ENCODE assay signal across 8 mouse cellular contexts in genomic region chr5:116592801-116593430, GRCm38 (mm10). TPM values are rescaled to one million over a fixed set of nuclear protein-coding genes. Genes with fewer than 3 reads are reported as not detected.
A peak's percentile ranks its signal among the peaks of the same experiment; 100 is the strongest.
DNase-seq lines count a peak whose midpoint lies in the region; ATAC-seq and TF ChIP-seq lines count a peak whose summit lies in the region.

No protein-coding gene starts in this region.

- H3K9me3 ChIP-seq in forebrain, embryonic 15.5 days = no peaks in the 10 kb centered on the region

- peak overlapping the region; percentile 98 for H3K27ac ChIP-seq in forebrain, embryonic 15.5 days (replicated peaks)
- peak overlapping the region; percentile 86; the same call in 1 of the 2 replicates for H3K27ac ChIP-seq in left cerebral cortex, adult 2 months
- H3K27ac ChIP-seq in olfactory bulb, adult 2 months (ENCODE audit: insufficient read depth, low read depth, low read length) = 0 out of 2 replicates have a peak overlapping the region, but pooled peaks have one; percentile 66

- peak overlapping the region; percentile 91 for H3K4me2 ChIP-seq in forebrain, embryonic 15.5 days (replicated peaks)

- no peaks in the 10 kb centered on the region for H3K36me3 ChIP-seq in forebrain, embryonic 15.5 days

- peak; percentile 79 for TF ChIP-seq CTCF in left cerebral cortex, adult 2 months (IDR thresholded peaks at IDR 0.05)
- peak; percentile 56 for TF ChIP-seq CTCF in olfactory bulb, adult 2 months (IDR thresholded peaks at IDR 0.05; ENCODE audit: insufficient read depth, low read depth, low read length)

- H3K4me1 ChIP-seq in forebrain, embryonic 15.5 days = peaks cover 34% of the 10 kb centered on the region
- peaks cover 11% of the 10 kb centered on the region for H3K4me1 ChIP-seq in olfactory bulb, adult 2 months (ENCODE audit: control insufficient read depth, insufficient read depth, low read length)

- intact Hi-C loops in left cerebral cortex, adult 2 months (cut with DNase I) = loop anchor here (1.0 to 10.0 kb wide), 8 partner anchors 59 to 471 kb away; no protein-coding TSS in a partner anchor

- H3K4me3 ChIP-seq in forebrain, embryonic 15.5 days = peak overlapping the region; percentile 77
- peak overlapping the region; percentile 72 for H3K4me3 ChIP-seq in left cerebral cortex, adult 2 months
- peak overlapping the region; percentile 82 for H3K4me3 ChIP-seq in olfactory bulb, adult 2 months (ENCODE audit: insufficient read depth, low read depth, low read length)

- DNase-seq in adrenal gland, postnatal 10 days = peak; percentile 40
- DNase-seq in adrenal gland, postnatal 25 days = no peak
- peak; percentile 21 for DNase-seq in thymus, postnatal 4 days
- no peak for DNase-seq in thymus, postnatal 10 days (ENCODE audit: low spot score in 2 of 2)
- DNase-seq in left cerebral cortex, adult 2 months (ENCODE audit: extremely low spot score in 1 of 2, low spot score in 2 of 2) = peak; percentile 43 to 46
- DNase-seq in spleen, postnatal 10 days (ENCODE audit: low spot score in 2 of 2) = no peak

- peak overlapping the region; percentile 84; the same call in 1 of the 2 replicates for H3K9ac ChIP-seq in forebrain, embryonic 15.5 days (replicated peaks)

- TF ChIP-seq POLR2A in olfactory bulb, adult 2 months (IDR thresholded peaks at IDR 0.05; ENCODE audit: insufficient read depth, low read depth, low read length) = no peak

- under 1% methylated on average over 12 of the region's 12 CpGs for WGBS in forebrain, embryonic 15.5 days
- WGBS in olfactory bulb, adult 2 months = 2% methylated on average over 12 of the region's 12 CpGs

- no peaks in the 10 kb centered on the region for H3K27me3 ChIP-seq in forebrain, embryonic 15.5 days

- ATAC-seq in forebrain, embryonic 15.5 days (replicated peaks) = peak; percentile 59

RNA-seq across cellular contexts. Expression of gene Srrm4, which starts 1.3 kb away (rescaled TPM):
- total RNA-seq in adrenal gland, postnatal 10 days (2021) = 1 to 10 TPM; 2.8 to 2.9 TPM
- 1.3 and 2.2 TPM in 2 replicates for total RNA-seq in adrenal gland, postnatal 25 days (2021)
- polyA plus RNA-seq in forebrain, embryonic 15.5 days (2015; fragmentation: Nextera tagmentation; extraction: Ambion mirVana) = 32.7 and 34.4 TPM in 2 replicates
- 10 to 100 TPM; 28.8 to 30.7 TPM for total RNA-seq in left cerebral cortex, adult 2 months (2021)
- not detected in 2 replicates for polyA plus RNA-seq in olfactory bulb, adult 2 months (2012; ENCODE audit: insufficient read depth, insufficient read length, low replicate concordance, missing spikeins)

Comparison
In these comparisons a context has a peak if more than half of its experiments do, and no peak if none do; other contexts are left out.
1. DNase-seq: peak in adrenal gland, postnatal 10 days (single experiment), thymus, postnatal 4 days (single experiment) and left cerebral cortex, adult 2 months (2 of 2); none in adrenal gland, postnatal 25 days (single experiment), thymus, postnatal 10 days (0 of 2) and spleen, postnatal 10 days (0 of 2).
2. Peak in every context shown above with its lines, with median percentiles within 50 percentile points of each other: H3K27ac ChIP-seq and H3K4me3 ChIP-seq.